Mouse (Mus musculus) heart, postnatal 36 days (tissue): ENCODE measurements around the gene Ghdc. TPM values are rescaled to one million over a fixed set of nuclear protein-coding genes. Genes with fewer than 3 reads are reported as not detected.
A peak's percentile ranks its signal among the peaks of the same experiment; 100 is the strongest.
"Not testable (repeated sequence)": the region's sequence is repeated elsewhere in the genome, so short reads cannot be mapped to it uniquely, and the experiment has no call there.

Experiments used
- DNase-seq, 2 experiments: peaks; one replicate each; pipeline ENCODE4 v3.0.0; 2021 to 2022
- intact Hi-C: fragments of 180-260 bp; cut with DNase I; formaldehyde crosslinking; loops from one replicate; pipeline ENCODE4 v1.15.1; 2025
- total RNA-seq, 2 experiments: library from RNA; stranded (reverse); gene quantifications; 2 replicates each; pipeline ENCODE4 v1.2.3; 2021

Ghdc gene
- total RNA-seq: 1 to 10 TPM; 8.5 to 9.5 TPM

GRCm38 (mm10) chr11:100770646-100771408, at the start of gene Ghdc:
Gene Ghdc, minus strand, starts transcription at chr11:100770957.
- peak; percentile 85 to 87 for DNase-seq
- intact Hi-C loops: no loop called here

- intact Hi-C loops: no loop called here
- DNase-seq: no peak
Observed at GRCm38 (mm10) chr11:100820047-100820446, 49.3 kb upstream of the Ghdc start.

DNA sequence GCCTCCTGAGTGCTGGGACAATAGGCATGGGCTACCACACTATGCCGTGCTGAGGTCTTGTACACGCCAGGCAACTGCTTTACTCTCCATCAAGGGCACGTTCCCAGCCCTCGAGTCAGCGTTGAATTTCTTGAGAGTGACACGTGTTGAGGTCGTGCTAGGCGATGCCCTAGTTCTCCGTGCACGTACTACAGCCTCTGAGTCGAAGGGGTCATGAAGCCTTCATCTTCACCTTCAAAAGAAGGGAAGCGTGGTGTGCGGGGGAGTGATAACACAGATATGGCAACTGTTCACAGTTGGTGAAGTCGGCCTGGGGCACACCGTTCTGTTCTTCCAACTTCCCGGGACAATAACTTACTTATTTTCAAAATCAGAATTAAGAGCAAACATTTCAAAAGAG, 48.9 kb upstream of the Ghdc start:
- no peak for DNase-seq
- intact Hi-C loops: no loop called here

GRCm38 (mm10) chr11:100819048-100819447, 48.3 kb upstream of the Ghdc start:
- intact Hi-C loops: no loop called here
- DNase-seq: no peak

DNA sequence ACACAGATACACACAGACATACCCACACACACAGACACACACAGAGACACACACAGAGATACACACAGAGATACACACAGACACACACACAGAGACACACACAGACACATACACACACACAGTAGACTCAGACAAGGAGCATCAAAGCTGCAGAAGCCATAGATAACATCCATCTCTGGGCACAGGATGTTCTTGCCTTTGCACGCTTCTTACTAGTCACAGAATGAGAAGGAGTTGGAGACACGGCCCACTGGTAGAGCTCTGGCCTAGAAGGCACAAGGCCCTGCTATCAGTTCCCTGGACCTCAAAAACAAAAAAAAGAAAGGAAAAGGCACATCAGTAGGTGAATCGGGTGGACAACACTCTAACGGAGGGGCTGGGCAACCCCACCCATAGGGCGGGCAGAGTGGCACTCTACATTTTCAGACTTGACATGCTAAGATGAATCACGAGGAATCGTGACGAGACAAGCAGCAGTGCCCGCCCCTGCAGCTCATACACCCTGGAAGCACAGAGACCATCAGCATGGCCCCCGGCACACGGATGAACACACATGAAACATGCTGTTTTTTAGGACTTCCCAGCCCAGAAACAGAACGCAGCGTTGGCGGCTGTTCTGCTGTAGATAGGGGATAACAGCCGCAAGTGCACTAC, 47.7 kb upstream of the Ghdc start:
- no peak for DNase-seq
- intact Hi-C loops: no loop called here

GRCm38 (mm10) chr11:100817311-100817710, 46.6 kb upstream of the Ghdc start:
- no peak for DNase-seq
- intact Hi-C loops: no loop called here

DNA sequence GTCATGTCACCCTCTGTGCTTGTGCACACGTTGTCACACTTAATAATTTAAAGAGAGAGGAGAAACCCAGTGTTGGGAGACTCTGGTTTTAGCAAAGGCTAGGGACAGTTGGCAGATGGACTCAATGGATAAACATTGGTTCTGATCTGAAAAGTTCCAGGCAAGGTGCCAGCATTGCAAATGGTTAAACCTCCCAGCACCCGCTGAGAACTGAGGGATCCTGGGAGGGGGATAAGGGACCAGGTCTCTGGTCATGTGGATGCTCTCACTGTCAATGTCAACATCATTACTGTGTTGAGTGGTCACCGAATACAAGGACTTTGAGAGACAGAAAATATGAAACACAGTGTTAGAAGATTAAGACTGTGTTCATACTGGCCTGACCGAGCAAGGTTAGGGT, 46.0 kb upstream of the Ghdc start:
- intact Hi-C loops: no loop called here
- DNase-seq: no peak

DNA sequence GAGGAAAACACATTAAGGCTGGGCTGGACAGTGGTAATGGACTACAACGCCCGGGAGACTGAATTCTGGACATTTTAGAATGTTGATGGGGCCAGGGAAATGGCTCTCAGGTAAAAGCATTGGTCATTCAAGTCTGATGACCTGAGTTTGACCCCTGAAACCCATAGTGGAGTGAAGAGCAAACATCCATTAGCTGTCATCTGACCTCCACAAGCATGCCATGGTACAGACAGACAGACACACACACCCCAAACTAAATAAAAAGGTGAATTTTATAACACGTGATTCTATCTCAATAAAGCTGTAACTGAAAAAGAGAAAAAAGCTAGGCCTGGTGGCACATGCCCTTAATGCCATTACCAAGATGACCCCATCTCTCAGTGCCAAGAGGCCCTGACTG, 45.6 kb upstream of the Ghdc start:
- intact Hi-C loops: no loop called here

GRCm38 (mm10) chr11:100814498-100814897, 43.7 kb upstream of the Ghdc start:
- intact Hi-C loops: loop anchor here (5.0 kb wide), 1 partner anchor 43 kb away; the partner anchor contains the start of gene Stat5a
- peak; percentile 63 to 75 for DNase-seq

More for the DNA sequence above, 45.6 kb upstream of the Ghdc start:
- DNase-seq: no peak

DNA sequence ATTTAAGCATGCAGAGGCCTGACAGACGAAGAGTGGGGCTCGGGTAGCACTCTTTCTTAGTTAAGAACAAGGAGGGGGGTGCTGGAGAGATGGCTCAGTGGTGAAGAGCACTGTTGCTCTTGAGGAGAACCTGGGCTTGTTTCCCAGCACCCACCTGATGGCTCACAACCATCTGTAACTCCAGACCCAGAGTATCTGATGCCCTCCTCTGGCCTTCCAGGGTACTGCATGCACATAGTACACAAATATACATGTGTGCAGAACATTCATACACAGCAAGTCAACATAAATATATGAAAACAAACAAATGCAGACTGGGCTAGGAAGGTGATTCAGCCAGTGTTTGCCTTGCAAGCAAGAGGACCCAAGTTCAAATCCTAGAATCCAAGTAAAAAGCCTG, 40.4 kb upstream of the Ghdc start:
- intact Hi-C loops: loop anchor here (2.0 to 5.0 kb wide), 2 partner anchors 18 to 46 kb away; partner anchors contain the start of gene Stat5a
- DNase-seq: no peak

GRCm38 (mm10) chr11:100810516-100810915, 39.8 kb upstream of the Ghdc start:
- intact Hi-C loops: loop anchor here (2.0 to 5.0 kb wide), 2 partner anchors 18 to 47 kb away; partner anchors contain the start of gene Stat5a
- no peak for DNase-seq

- DNase-seq: no peak
- intact Hi-C loops: no loop called here
Observed at GRCm38 (mm10) chr11:100806380-100807305, 35.9 kb upstream of the Ghdc start.

GRCm38 (mm10) chr11:100805535-100805934, 34.8 kb upstream of the Ghdc start:
- no peak for DNase-seq
- intact Hi-C loops: no loop called here

DNA sequence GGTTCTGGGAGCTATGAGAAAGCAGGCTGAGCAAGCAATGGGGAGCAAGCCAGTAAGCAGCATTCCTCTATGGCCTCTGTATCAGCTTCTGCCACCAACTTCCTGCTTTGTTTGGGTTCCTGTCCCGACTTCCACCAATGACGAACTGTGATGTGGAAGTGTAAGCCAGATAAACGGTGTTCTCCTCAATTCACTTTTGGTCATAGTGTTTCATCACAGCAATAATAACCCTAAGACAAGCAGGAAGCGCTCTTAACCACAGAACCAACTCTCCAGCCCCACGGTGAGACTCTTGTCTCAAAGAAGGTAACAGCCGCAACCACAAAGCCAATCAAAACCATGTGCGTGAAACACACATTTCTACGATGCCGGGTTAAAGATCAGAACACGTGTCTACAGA, 33.7 kb upstream of the Ghdc start:
- intact Hi-C loops: no loop called here
- DNase-seq: no peak

DNA sequence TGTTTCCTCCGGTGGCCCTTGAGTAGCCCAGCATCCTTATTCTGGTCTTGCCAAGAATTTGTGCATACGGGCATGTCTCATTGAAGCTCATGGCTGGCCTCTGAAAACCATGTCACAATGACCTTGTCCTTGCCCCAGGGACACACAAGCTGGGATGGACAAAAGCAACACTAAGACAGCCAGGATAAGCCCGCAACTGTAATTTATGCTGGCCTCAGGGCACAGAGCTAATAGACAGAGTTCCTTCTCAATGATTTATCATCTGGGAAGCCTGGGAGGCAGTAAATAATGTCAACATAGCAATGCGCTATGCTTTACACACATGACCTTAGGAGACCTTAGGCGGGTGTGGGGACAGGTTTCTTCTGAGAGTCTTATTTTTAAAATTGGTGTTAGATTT, 28.7 kb upstream of the Ghdc start:
- intact Hi-C loops: no loop called here
- DNase-seq: no peak

DNA sequence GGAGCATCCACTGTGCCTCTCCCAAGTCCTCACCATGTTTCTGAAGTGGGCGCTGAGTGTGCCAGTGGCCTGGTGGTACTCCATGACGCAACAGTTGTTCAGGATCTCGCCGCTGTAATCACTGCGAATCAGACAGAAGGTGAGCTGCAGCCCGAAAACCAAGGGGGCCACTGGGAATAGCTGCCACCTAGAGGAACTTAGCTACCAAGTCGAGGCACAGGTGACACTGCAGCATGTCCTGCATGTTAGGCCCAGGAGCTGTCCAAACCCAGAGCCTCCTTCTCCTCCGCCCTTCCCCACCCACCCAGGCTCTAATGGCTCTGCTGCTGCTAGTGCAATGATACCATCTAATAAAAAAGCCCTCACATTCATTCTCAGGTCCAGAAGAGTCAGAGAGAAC, 25.8 kb upstream of the Ghdc start:
- intact Hi-C loops: no loop called here
- DNase-seq: no peak

DNA sequence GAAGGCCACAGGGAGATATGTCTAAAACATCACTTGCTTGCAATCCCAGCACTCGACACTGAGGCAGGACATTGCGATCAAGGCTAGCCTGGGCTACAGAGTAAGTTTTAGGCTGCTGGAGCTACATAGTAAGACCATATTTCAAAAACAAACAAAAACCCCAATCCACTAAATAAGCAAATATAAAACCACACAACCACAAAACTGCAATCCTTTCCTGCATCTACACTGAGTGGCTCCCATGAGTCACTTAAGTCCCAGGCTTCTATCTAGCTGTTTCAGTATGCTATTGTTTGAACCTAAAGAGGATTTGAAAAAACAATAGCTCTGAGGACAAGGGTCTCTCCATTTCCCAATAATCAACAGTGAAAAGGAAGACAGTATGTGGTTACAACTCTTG, 24.6 kb upstream of the Ghdc start:
- intact Hi-C loops: no loop called here
- DNase-seq: no peak

- intact Hi-C loops: loop anchor here (2.0 kb wide), 1 partner anchor 19 kb away; no protein-coding TSS in a partner anchor
- peak; percentile 27 to 56 for DNase-seq
Observed at GRCm38 (mm10) chr11:100791457-100792049, 20.8 kb upstream of the Ghdc start.

- peak; percentile 65 to 68 for DNase-seq
- intact Hi-C loops: not testable (repeated sequence)
Observed at GRCm38 (mm10) chr11:100790644-100791043, 19.9 kb upstream of the Ghdc start.

- intact Hi-C loops: loop anchor here (5.0 kb wide), 1 partner anchor 73 kb away; no protein-coding TSS in a partner anchor
- DNase-seq: no peak
Observed at GRCm38 (mm10) chr11:100789702-100790101, 18.9 kb upstream of the Ghdc start.
